Mouse (Mus musculus) retina, postnatal 7 days (tissue): ENCODE measurements around the gene Il9r.

ENCODE experiments used
- DNase-seq: peaks from one replicate; pipeline ENCODE4 v3.0.0-alpha.2; 2012; ENCODE audit warnings: low read depth, low spot score

Gene Il9r

DNA sequence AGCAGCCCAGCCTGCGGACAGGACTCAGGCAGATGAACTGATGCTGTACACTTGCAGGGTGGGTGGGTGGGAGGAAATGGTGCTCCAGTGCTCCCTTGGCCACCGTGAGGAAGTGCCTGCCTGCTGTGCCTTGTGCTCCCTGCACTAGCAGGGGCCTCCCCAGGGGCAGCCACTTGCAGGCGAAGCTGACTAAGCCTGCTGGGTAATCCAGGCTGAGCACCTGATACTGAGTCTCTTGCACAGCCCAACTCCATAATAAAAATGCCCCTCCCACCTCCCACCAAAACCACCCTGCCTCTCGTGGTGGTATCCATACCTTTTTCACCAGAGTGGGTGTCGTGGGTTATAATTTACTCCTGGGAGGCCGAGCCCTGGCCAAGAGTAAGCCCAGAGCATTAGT, 849 bp downstream of the Il9r start:
- DNase-seq: no peak

DNA sequence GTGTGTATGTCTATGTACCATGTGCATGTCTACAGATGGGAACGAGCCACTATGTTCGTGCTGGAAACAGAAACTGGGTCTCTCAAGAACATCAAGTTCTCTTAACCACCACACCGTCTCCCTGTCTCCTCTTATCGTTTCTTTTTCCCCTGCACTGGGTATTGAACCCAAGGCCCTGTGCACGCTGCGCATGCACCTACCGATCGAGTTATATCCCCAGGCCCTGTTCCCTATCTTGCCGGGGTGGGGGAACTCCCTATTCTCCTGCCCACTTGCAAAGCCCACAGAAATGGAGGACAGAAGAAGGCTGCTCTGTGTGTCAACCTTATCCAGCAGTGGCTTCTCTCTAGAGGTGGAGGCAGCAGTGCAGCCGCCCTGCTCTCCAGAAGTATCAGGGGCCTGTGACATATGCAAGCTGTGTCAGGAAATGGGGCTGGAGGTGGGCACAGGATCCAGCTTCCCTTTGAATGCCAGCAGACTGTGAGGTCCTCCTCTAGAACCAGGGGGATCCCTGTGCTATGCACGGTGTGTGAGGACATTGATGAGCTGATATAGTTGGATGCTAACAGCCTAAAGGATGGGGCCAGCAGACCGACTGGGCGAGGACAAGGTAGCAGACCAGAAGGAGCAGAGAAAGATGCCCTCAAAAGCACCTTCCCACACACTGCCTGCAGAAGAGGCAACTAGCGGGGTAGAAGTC, 1.7 kb downstream of the Il9r start:
- no peak for DNase-seq

DNA sequence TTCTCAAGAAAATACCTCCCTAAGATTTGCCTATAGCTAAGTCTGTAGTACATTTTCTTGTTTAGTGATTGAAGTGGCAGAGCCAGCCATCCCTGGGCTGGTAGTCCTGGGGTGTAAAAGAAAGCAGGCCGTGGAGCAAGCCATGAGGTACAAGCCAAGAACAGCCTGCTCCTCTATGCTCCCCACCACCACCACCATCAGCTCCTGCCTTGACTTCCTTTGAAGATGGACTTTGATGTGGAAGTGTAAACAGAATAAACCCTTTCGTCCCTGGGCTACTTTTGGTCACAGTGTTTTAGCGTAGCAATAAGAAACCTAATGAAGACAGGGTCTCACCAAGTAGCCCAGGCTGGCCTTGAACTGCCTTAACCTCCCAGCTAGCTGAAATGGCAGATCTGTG, 2.3 kb downstream of the Il9r start:
- DNase-seq: no peak

DNA sequence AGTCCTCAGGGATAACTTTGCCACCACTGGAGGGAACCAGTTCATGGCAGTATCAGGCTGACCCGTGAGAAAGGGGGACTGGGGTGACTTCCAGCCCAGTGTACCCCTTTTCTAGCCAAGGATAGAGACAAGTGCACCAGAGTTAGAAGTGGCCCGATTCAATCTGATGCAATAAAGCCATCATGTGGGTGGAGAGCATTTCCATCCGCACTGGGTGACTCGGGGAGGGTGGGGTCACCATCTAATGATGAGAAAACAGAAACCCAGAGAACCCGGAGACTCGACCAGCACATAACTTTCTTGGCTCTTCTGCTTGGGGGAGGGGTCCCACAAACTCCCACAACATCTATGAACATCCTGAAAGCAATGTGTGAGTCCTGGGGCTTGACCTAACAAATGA, 3.4 kb downstream of the Il9r start:
- no peak for DNase-seq

DNA sequence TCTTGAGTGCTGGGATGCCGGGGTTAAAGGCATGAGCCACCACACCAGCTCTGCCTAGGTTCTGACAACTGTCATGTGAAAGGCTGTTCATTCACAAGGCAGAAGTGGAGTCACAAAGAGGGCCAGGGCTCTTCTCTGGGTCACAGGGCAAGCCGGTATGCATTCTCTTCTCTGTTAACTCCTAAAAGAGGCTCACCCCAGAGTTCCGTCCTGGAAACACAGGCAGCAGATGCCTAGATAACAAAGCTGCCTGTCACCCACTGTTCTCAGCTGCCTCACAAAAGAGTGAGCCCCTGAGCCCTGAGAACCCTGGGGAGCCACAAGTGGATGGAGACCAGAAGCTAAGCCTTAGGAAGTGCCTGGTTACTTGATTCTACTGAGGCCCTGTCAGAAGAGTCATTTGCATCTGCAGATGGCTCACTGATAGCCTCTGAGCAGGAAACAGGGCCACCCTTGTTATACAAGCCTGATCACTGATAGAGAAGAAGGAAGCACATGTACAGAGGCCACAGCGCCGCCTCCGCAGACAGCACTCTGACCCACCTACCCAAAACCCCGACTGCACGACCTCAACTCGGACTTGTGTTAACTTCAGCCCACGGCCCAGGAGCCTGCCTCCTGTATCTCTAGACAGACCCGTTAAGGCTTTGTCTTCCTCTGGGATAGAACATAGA, 4.1 kb downstream of the Il9r start:
- DNase-seq: no peak

DNA sequence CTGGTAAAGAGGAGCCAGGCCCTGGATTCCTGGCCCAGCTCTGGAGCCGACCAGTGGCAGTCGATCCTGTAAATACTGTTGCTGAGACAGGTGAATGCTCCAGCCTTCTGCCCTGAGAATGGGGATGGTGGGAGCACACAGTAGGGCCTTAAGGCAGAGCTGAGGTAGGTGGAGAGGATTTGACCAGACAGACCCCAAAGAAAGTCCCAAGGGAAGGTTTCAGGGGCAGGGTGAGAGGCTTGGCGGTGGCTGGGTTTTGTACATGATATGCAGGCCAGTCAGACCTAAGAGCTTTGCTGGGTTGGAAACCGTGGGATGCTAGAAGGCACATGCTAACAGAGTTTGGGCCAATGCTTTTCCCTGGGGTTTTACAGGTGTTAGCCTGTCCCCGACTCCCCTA, 5.5 kb downstream of the Il9r start:
- DNase-seq: no peak

DNA sequence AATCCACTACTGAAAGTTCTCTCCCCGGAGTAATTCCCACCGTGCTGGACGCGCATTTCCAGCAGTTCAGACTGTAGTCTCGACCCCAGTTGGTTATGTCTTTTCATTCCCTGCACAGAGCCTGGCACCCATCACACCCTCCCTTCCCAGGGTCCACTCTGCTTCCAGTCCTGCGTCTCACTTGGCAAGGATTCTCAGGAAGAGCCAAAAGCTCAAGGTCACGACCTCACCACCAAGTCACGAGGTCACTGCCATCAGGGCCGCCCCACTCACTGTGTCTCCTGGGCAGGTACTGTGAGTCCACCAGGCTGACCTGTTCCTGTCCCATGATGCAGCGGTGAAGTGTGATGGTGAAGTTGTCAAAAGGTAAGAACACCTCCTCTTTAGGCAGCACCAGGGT, 6.0 kb downstream of the Il9r start:
- DNase-seq: no peak

DNA sequence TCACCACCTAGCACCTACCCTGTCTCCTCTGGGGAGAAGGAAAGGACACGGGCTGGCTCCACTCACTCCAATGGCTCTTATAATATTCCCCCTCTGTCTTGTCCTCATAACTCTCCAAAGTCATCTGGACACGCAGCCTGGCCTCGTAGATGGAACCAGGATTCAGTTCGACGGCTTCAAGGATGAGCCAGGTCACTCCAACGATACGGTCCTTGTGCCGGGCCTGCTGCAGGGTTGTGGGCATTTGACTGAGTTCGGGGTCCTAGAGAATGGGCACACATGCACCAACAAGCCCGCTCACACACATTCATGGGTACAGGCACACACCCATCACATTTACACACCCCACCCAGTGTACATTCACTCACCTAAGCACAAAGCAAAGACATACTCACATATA, 6.9 kb downstream of the Il9r start:
- no peak for DNase-seq

DNA sequence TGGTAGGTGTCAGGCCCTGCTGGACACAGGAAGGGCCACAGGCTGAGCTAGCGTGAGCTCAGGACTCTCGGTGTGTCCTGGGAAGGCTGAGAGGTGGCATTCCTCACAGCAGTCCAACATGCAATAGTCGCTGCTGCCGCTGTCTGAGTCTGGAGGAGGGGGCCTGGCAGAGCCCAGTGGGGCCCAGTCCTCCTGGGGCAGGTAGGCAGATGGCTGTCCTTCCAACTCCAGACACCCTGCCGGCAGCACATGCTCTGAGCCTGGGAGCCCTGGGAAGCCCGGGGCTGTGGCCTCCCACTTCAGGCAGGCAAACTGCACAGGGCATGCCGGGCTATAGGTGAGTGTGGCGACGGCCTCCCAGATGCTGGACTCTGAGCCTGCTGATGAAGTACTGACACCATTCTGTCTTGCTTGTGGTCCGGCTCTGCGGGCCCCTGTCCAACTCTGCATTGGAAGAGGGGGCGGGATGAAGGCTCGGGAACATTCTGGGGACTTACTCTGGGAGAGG, 9.4 kb downstream of the Il9r start:
- no peak for DNase-seq

DNA sequence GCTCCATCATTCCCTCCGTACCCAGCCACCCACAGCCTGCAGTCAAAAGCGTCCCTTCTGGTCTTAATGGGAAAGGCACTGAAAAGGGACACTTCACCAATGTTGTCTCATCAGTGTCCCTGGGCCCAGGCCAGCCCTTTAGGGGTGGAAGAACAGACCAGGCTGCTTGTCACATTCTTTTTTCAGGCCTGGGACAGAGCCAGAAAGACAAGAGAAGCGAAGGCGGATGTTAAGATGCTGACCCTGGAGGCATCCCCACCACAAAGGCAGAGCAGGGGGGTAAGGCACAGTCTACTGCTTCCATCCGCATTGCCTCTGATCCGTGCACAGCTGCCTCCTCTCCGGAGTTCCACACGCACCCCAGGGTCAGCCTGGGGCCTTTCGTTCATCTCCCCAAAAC, 10.0 kb downstream of the Il9r start:
- no peak for DNase-seq

DNA sequence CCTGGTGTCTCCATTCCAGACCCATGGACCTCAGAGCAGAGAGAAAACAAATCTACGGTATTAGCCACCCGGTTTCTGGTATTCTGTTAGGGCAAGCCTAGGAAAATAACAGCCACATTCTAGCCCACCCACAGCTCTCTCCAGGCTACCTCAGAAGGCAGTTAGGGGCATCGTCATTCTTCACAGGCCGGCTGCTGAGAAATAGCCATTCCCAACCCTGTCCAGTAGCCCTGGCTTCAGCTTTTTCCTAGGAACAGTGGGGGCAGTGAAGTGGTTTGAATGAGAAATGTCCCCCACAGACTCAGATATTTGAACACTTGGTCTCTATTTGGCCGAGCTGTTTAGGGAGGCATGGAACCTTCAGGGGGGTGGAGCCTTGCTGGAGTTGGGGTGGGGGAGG, 10.6 kb downstream of the Il9r start:
- no peak for DNase-seq

DNA sequence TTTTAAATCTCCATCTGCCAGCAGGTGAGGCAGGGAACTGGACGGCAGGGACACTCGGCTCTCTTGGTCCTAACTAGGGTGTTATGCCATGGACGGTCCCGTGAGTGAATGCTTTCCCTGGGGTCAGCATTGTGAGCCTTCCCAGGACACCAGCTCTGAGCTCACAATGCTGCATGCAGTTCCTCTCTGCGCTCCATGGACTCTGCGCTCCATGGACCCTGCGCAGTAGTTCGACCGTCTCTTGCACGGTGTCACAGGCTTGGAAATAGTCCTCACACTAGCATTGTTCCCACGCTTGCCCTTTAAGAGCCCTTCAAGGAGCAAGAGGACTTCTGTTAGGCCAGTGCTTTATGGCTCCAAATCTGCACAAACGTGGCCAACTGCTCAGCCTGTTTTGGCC, 11.2 kb downstream of the Il9r start:
- DNase-seq: no peak

DNA sequence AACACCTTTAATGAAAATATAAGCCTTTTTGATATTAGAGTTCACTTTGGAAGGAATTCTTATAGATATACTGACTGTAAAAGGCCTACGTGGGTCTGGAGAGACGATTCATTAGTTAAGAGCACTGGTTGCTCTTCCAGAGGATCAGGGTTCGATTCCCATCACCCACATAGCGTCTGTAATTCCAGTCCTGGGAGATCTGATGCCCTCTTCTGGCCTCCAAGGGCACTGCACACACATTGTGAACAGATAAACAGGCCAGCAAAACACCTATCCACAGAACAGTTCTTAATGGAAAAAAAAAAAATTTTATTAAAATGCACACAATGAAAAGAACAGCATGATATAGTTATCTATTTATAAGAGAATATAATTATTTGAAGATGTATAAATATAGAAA, 12.8 kb downstream of the Il9r start:
- no peak for DNase-seq

DNA sequence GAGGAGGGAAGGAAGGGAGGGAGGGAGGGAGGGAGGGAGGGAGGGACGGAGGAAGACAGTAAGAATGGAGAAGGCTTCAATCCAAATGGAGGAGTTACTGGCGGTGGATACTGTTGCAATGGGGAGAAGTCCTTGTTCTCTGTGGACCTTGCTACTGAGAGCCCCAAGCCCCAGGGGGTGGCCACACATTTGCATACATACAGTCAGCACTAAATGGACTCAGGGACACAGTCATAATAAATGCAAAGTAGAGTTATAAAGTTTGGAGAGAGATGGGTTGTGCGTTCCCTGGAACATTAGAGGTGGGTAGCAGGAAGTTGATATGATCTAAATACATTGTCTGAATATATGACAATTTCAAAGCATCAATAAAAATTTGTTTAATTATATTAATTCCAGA, 14.0 kb downstream of the Il9r start:
- no peak for DNase-seq

DNA sequence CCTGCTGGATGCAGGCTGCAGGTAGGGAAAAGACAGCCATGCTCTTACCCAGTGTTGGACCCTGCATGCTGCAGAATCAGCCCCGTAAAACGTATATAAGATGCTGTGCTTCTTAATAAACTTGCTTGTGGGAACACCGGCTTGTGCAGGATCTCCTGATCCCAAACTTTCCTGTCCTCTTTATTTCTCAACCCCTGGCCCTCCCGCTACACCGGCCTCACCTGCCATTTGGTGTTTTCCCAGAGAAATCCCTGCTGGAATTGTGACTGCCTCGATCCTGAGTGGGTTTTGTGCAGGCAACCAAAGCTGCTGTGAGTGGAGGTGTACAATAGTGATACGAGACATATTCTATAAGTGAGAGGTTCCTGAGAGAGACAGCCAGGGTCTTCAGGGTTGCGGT, 15.6 kb downstream of the Il9r start:
- no peak for DNase-seq

DNA sequence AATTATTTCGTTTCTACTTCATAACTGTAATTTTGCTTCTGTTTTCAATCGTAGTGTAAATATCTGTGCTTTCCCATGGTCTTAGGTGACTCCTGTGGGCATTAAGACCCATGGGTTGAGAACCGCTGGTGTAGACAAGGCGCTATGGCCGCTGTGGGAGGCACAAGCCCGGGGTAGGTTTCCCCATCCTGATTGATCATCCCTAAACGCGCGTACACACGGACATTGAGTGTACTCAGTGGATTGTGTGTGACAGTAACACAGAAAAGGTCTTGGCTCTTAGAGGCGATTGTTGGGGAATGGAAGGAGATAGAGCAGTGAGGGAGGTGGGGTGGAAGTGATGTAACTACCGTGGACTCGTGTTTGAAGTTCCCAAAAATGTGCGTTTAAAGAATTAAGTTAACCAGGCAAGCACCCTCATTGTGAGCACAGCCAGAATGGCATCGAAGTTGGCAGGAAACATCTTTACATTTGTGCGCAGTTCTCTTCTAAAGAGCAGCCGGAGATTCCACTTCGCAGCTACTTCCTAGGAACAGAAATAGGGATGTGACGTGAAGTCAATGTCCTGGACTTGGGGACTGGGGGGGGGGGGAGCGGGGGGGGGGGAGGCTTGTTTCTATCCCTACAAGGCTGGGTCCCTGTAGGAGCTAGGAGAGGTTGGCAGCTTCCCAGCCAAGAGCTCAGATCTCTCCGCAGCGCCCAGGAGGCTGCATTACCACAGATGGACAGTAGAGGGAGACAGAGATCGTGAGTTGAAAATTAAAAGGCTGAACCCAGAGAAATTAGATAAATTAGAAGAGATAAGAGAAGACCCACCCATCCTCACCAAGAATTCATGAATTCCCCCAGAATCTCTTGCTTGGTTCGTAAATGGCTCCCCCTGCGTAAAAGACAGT, 17.9 kb downstream of the Il9r start:
- DNase-seq: peak; percentile 70

DNA sequence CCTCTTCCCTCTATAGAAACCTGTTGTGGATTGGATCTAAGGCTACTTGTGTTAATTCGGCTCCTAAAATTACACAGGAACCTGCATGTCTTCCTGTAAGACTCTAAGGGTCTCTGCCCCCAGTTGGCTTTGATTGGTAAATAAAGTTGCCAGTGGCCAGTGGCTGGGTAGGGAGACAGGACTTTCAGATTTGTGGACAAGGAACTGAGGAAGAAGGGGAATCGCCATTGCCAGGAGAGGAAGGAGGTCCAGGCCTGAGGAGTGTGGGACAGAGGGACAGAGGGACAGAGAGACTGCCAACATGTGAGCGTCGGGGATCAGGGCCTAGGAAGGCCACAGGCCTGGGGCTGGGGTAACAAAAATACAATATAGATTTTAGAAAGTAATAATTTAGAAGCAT, 18.8 kb downstream of the Il9r start:
- DNase-seq: no peak

DNA sequence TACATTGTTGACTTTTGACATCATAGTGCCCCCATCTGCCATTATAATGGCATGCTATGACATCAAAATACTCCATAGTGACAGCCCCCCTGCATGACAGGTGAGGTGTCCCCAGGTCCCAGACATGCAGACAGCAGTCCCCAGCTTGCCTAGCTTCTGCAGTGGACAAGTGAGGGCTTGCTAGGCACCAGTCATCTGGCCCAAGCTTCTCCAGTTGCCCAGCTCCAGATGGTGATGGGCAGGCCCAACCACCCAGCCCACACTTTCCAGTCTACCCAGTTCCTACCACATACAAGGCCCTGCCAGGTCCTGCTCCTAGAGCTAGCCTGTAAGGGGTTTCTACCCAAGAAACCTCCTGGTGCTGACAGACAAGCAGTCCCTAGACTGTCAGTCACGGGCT, 21.6 kb downstream of the Il9r start:
- DNase-seq: no peak

DNA sequence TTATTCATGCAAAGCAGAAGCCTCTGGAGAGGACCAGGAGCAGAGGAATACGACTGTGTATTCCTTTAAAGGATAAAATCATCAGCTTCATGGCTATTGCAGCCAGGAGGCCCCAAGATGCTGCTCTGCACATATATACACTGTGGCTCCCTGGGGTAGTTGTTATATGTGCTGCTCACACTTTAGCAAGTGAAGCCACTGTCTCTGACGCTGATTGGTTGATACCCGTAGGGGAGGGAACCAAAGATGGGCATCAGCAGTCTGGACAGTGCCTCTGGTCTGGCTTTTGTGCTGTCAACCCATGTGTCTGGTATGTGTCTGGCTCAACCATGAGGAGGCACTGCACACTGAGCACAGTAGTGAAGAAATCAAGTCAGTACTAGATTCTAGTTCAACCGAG, 33.4 kb downstream of the Il9r start:
- DNase-seq: no peak

DNA sequence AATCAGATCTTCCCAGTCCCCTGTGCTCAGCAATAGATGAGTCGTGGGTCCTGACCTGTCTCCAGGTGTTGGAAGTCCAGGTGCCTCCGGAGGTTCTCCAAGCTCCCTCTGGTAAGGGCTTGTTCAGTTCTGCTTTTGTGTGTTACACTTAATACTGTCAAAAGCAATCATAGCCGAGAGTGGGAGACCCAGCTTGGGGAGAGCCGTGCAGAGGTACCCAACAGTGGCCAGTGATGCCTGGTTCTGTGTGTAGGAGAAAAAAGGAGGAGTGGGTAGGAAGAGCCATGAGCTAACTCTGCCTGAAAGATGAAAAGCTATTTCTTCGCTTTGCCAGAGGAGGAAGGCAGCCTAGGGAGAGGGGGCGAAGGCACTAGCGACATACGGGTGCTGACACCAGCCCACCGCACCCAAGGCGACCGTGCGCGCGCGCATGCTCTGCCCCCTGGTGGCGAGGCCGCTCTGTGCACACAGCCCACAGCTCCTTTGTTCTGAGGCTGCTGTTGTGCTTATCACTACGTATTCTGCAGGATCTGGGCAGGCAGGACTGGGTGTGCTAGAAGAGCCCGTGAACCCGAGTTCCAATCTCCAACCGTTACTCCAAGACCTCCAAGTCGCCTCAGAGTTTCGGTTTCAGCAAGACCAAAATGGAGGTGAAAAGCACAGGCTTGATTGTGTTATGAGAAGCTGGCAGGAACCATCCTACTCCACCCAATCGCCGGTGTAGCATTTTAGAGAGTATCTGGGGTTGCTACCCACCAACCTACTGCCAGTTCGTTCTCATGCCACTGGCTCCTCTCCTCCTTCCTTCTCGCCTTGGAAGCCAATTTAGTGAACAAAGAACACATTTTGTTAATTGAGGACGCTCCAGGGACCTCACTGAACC, 37.9 kb downstream of the Il9r start:
- peak; percentile 54 for DNase-seq

DNA sequence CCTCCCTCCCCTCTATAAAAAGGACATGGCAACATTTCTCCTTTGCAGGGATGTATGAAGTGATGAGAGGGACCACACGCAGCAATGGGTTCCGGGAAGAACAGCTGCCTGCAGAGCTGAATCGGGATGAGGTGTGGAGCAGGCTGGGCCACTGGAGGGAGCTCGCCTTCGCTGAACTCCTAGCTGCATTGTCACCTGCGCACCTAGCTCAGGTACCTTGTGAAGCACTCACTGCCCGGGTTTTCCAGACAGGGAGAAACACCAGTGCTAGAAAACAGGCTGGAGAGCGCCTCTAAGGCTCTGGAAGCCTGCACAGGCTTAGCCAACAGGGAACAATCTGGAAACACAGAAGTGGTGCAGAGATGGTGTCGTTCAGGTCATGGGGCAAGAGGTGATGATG, 38.6 kb downstream of the Il9r start:
- DNase-seq: no peak

DNA sequence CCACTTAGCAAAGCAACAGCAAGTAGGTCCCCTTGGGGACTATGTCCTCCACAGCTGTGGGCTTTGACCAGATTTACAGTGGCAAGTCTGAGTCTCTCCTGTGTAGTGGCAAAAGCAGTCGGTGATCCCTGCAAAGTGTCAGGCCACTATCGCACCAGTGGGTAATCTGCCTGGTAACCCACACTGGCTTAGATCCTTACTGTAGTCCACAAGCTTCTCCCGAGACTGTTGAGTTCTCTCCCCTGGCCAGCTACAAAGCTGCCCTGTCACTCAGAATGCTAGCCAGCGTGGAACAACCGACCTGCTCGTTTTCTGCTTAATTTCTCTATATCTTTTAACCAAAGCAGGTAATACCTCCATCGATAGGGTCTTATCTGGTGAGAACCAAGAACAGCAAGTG, 39.7 kb downstream of the Il9r start:
- no peak for DNase-seq
